Mouse (Mus musculus) kidney, postnatal 10 days (tissue): Measurements from ENCODE around the gene Mypop.
A peak's percentile ranks its signal among the peaks of the same experiment; 100 is the strongest.

Source experiments
- DNase-seq: peaks from one replicate; pipeline ENCODE4 v3.0.0; 2021; ENCODE audit warnings: mixed read lengths

Mypop gene

DNA sequence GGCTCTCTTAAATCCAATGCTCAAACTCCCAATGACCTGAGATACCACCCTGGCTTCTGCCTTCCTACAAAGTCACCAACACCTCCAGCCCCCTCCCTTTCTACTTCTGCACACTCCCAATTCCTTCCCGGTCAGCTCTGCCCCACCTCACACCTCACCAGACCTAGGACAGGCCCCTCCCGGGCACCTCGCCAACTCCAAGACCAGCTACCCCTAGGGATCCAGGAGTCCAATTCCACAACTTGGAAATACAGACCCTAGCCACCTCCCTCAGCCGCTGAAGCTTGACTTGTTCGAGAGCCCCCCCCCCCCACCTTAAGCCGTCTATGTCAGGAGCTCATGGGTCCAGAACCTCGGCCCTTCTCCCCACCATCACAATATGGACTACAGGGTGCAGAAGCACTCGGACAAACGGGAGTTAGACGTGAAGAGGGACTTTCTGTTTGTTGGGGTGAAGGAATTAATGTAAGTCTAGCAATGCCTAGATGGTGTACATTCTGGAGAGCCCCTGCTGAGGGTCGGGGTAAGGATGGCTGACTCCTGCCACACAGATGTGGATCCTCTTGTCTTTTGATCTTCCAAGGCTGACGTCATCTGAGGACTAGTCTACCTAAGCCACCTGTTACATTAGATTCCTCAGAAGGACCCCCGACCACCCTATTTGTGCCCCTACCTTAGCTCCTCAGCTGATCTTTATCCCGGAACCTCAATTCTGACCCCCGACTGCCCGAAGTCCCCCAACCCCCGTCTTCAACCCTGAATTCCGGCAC, 31.3 kb downstream of the Mypop start:
- DNase-seq: peak; percentile 46

GRCm38 (mm10) chr7:19023357-19023814, 32.3 kb downstream of the Mypop start, which contains the start of gene Foxa3:
Gene Foxa3 (minus strand): TSS chr7:19023538.
- peak; percentile 63 for DNase-seq

- peak; percentile 97 for DNase-seq
Measured at GRCm38 (mm10) chr7:19024096-19024506, 33.1 kb downstream of the Mypop start, which contains the start of gene Sympk. Gene Sympk (plus strand): TSS chr7:19024377.

DNA sequence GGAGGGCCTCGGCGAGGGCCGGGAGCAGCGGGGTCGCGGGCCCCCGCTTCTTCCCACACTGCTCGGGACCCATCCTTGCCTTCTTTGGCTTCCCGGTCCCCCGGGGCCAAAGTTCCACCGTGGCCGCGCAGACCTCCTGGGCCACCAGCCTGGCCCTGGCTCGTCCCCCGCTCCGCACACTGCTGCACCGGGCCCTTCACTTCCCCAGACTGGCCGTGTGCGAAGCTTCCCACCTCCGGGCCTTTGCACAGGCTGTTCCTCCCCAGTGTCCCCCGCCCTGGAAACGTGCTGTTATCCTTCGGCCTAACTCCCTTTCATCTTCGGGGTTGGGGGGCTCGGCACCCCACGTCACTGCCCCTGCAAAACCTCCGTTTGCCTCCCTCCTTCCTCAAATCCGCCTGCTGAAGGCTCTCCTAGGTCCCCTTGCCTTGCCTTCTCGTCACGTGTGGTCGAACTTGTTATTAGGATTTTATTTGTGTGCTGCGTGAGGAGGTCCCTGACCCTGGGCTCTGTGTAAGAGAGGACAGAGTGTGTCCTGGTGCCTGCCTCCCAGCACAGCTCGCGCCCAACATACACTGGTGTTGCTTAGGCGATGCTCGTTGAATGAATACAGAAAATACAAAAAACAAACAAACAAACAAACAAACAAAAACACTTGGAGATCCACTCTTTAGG, 33.7 kb downstream of the Mypop start:
- DNase-seq: peak; percentile 61

- DNase-seq: no peak
Measured at GRCm38 (mm10) chr7:19028067-19028466, 37.0 kb downstream of the Mypop start.

DNA sequence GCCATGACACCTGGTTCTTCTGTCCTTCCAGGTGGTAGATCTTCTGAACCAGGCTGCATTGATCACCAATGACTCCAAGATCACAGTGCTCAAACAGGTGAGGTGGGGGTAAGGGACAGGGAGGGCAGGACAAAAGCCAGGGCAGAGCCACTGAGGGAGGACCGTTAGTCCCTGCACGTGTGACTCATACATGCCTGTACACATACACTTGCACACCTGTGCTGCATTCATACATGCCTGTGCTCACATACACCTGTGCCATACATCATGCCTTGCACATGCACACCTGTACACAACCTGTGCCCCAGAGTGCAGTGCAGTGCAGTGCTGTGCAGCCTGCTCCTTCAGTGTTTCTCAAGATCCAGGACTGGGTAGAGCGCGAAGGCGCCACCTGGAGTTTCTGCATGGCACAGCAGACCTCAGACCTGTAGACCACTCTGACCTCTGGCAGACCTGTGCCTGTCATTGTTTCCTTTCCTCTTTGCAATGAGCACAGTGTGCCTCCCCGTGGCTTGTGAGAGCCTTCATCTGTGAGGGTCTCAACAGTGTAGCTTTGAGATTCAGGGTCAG, 38.1 kb downstream of the Mypop start:
- peak; percentile 77 for DNase-seq

- no peak for DNase-seq
Measured at GRCm38 (mm10) chr7:19031641-19032040, 40.6 kb downstream of the Mypop start.

- no peak for DNase-seq
Measured at GRCm38 (mm10) chr7:19044616-19045015, 53.6 kb downstream of the Mypop start.

GRCm38 (mm10) chr7:19046286-19047069, 55.4 kb downstream of the Mypop start:
- DNase-seq: no peak

DNA sequence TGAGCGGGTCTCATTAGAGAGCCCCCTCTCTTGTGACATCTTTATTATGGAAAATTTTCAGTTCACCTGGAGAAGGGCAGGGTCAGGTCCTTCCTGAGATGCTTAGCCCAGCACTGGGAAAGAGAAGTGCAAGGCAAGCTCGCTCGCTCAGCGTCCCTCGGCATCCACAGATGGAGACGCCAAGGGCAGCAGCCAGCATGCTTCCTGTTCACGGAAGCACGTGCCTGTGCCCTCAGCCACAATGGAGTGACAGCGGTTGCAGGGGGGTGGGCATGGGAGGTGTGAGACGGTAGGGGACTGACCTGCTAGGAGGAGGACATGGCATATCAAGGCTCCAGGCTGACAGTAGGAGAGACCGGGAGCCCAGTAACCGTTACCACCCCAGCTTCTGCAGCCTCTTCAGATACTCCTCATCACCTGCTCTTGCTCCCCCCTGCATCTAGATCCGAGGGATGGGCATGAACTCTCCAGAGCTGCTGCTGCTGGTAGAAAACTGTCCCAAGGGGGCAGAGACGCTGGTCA, 57.0 kb downstream of the Mypop start:
- no peak for DNase-seq

- DNase-seq: no peak
Measured at GRCm38 (mm10) chr7:19049252-19049651, 58.2 kb downstream of the Mypop start.

DNA sequence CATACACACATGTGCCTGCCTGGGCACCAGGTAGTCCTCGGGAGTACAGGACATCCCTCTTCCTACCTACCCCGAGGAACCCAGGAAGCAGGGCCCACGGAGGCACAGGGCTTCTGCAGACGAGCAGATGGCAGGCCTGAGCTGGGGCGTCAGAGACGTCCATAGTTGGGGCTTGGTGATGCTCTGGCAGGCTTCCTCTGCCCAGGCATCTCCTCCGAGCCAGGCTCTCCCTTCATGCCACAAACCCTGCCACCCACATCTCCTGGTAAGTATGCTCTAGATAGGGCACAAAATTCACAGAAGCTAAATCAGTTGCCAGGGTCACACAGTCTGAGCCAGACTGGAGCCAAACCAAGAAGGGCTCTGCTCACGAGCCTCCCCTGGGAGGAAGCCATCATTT, 59.1 kb downstream of the Mypop start:
- no peak for DNase-seq

DNA sequence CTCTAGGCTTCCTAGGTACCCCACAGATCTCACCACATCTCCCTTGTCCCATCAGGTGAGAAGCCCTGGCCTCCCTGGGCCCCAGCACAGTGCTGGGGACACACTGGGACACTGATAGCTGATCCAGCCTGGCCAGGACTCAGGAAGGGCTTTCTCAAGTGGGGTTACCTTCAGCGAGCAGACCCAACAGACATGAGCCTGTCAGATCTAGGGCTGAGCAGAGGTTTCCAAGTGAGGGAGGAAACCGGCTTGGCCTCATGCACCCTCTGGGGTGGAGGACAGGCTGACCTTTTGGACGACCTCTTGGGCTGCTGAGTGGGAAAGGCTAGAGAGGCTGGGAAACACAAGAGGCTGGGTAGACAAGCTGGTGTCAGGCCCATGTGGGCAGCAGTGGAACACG, 60.1 kb downstream of the Mypop start:
- no peak for DNase-seq
